Mouse (Mus musculus) NIH3T3 (cell line): ENCODE data around the gene Yif1b.

Experiments
- DNase-seq: peaks from one replicate; pipeline ENCODE4 v3.0.0-alpha.2; 2012; ENCODE audit warnings: low read depth

Yif1b gene

GRCm38 (mm10) chr7:29281201-29282073, 43.3 kb downstream of the Yif1b start, which contains the start of gene Spint2:
Gene Spint2 (minus strand): TSS chr7:29281912.
- DNase-seq, result no peak

DNA sequence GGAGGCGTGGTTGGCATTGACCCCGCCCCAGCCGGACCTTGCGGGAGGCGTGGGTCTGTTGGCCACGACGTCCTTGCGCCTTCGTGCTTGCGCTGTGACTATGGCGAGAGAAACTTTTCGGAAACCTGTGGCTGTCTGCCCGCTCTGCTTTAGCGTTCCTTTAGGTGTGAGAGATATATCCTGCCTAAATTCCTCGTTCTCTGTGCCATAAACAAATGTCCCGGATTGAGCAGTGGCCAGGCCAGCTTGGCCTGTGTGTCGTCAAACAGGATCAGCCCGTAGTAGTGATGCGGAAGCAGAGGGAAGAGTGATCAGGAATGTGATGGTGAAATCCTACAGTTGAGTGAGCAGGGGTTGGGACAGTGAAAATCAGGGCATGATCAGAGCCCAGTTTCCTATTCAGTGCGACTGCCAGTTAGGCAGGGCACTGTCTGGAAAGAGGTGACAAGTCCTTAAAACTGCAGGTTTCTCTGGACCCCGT, 44.0 kb downstream of the Yif1b start:
- no peak for DNase-seq

- DNase-seq, result no peak
Observed at GRCm38 (mm10) chr7:29283876-29284275, 45.7 kb downstream of the Yif1b start.

GRCm38 (mm10) chr7:29284523-29284922, 46.4 kb downstream of the Yif1b start:
- DNase-seq, result no peak

GRCm38 (mm10) chr7:29287481-29287880, 49.4 kb downstream of the Yif1b start:
- DNase-seq, result no peak

GRCm38 (mm10) chr7:29288079-29288478, 50.0 kb downstream of the Yif1b start:
- DNase-seq, result no peak

DNA sequence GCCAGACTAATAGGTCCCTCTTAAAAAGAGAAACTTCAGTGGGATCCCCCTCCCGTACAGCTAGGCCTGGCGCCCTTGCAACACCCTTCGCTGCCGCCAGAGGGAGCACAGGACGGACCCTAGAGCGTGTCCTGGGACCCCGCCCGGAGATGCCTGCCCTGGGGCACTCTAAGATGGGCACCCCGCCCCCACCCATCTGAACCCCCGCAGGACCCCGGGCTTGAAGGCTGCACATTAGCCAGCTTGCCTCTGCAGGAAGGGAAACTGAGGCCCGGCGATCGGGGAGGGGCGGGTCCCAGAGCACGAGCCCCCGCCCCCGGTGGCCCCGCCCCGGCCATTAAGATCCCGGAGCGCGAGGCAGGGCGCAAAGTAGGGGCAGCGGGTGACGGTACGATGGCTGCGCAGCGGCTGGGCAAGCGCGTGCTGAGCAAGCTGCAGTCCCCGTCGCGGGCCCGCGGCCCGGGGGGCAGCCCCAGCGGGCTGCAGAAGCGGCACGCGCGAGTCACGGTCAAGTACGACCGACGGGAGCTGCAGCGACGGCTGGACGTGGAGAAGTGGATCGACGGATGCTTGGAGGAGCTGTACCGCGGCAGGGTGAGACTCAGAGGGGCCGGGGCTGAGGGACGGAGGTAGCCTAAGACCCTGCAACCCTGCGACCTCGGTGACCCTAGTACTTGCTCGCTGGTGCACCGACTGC, 51.0 kb downstream of the Yif1b start, which contains the start of gene Ppp1r14a:
Gene Ppp1r14a, plus strand, starts transcription at position 367 of the 697 bp plus-strand sequence.
- DNase-seq, result peak; percentile 42

- no peak for DNase-seq
Observed at GRCm38 (mm10) chr7:29289856-29290255, 51.7 kb downstream of the Yif1b start.

- no peak for DNase-seq
Observed at GRCm38 (mm10) chr7:29290691-29291485, 52.8 kb downstream of the Yif1b start.

DNA sequence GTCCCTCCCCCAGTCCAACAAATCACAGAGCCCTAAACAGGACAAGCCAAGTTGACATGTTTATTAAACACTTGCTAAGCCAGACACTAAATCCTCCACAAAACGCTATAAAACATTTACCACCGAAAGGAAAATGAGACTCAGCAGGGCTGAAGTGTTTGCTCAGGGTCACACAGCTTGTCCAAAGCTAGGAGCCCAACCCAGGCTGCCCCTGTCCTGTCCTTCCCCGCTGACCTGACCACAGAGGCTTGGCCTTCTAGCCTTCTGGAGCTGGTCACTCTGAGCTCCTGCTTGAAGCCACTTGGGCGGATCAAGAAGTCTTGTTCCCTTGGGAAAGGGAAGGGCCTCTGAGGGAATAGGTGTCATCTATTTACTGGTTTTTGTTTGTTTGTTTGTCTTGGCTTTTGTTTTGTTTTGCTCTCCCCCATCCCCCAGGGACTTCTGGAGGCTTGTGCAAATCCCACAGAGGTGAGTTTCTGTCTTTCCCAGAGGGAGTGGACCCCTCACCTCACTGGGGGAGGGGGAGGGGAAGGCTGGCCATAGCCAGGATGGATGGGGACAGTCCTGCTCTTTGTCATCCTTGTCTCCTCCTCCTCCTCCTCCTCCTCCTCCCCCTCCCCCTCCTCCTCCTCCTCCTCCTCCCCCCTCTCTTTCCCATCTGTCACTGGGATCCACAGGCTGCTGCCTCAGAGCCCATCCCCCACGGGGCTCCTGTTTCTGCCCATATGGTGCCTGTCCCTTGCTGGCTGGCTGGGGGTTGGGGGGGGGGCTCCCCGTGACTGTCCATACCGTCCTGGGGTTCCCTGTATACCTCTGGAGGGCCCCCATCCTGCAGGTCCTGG, 53.7 kb downstream of the Yif1b start:
- no peak for DNase-seq

- no peak for DNase-seq
Observed at GRCm38 (mm10) chr7:29292458-29293098, 54.4 kb downstream of the Yif1b start.

GRCm38 (mm10) chr7:29293131-29294065, 55.3 kb downstream of the Yif1b start:
- DNase-seq, result no peak

- DNase-seq, result no peak
Observed at GRCm38 (mm10) chr7:29294111-29294761, 56.1 kb downstream of the Yif1b start.

GRCm38 (mm10) chr7:29295861-29296647, 57.9 kb downstream of the Yif1b start:
- no peak for DNase-seq

GRCm38 (mm10) chr7:29296998-29297397, 58.9 kb downstream of the Yif1b start:
- peak; percentile 88 for DNase-seq
